Mouse (Mus musculus) forebrain, embryonic 13.5 days (tissue): Measurements from ENCODE around the gene Maco1. TPM values are rescaled to one million over a fixed set of nuclear protein-coding genes. Genes with fewer than 3 reads are reported as not detected.

ENCODE experiments used
- ATAC-seq: fragments of 200-750 bp; cut with Nextera tagmentation; 2 replicates; pipeline ENCODE4 v1.8.0; 2017
- H3K27ac ChIP-seq: fragments of 300-500 bp; sonication (generic); 2 replicates; pipeline ENCODE4 v1.5.1; 2015; ENCODE audit warnings: inconsistent platforms, mild to moderate bottlenecking, moderate library complexity
- H3K27me3 ChIP-seq: fragments of 300-500 bp; sonication (generic); 2 replicates; pipeline ENCODE4 v1.6.1; 2015; ENCODE audit warnings: mild to moderate bottlenecking, inconsistent platforms
- H3K36me3 ChIP-seq: fragments of 300-500 bp; sonication (generic); 2 replicates; pipeline ENCODE4 v1.6.1; 2015; ENCODE audit warnings: mild to moderate bottlenecking, inconsistent platforms; ENCODE audit not compliant: poor library complexity, severe bottlenecking
- H3K4me1 ChIP-seq: fragments of 300-500 bp; sonication (generic); 2 replicates; pipeline ENCODE4 v1.6.1; 2015; ENCODE audit warnings: inconsistent platforms
- H3K4me2 ChIP-seq: fragments of 300-500 bp; sonication (generic); 2 replicates; pipeline ENCODE4 v1.6.1; 2015; ENCODE audit warnings: inconsistent platforms, mild to moderate bottlenecking, moderate library complexity
- H3K4me3 ChIP-seq: fragments of 300-500 bp; sonication (generic); 2 replicates; pipeline ENCODE4 v1.5.1; 2015; ENCODE audit warnings: mild to moderate bottlenecking, inconsistent platforms
- H3K9ac ChIP-seq: fragments of 300-500 bp; sonication (generic); 2 replicates; pipeline ENCODE4 v1.6.1; 2015; ENCODE audit warnings: mild to moderate bottlenecking, inconsistent platforms
- H3K9me3 ChIP-seq: fragments of 300-500 bp; sonication (generic); replicated peaks from 2 replicates; pipeline ENCODE4 v1.6.1; 2016; ENCODE audit warnings: inconsistent platforms
- WGBS: fragments of 180-500 bp; shearing (Covaris S2); methylation state at CpG from one replicate; pipeline ENCODE4 v1.1.7; 2015; 5-methylcytosine and 5-hydroxymethylcytosine counted together
- polyA plus RNA-seq: library from polyadenylated mRNA; unstranded; fragments of >200 nt; fragmentation: Nextera tagmentation; extraction: Ambion mirVana; gene quantifications from 2 replicates; pipeline ENCODE4 v1.2.1, GENCODE M21; 2015

The Maco1 gene
- polyA plus RNA-seq: 91.3 and 91.8 TPM in 2 replicates

DNA sequence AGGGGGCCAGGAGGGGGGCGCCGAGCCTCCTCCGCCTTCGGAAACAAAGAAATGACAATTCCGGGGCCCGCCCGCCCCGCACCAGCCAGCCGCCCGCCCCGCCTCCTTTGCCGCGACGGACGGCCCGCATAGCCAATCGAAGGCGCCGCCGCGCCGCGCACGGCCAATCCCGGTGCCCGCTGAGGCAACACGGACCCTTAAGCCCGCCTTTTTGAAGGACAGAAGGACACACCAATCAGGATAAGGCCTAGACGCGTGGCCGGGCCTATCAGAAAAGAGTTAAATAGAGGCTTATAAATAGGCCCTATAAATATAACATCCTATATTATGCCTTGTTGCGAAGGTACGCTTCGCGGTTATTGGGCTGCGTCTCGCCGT lies at the start of gene Maco1:
TSS of gene Maco1 (minus strand) at position 87 of the 378 bp plus-strand sequence.
- ATAC-seq: peak; percentile 97
- H3K9ac ChIP-seq: peak within 1 kb of the TSS; percentile 98
- H3K4me2 ChIP-seq: peak within 1 kb of the TSS; percentile 76
- no peaks in the 10 kb centered on the region for H3K36me3 ChIP-seq
- peak within 1 kb of the TSS; percentile 99 for H3K4me3 ChIP-seq
- under 1% methylated on average over 35 of the region's 38 CpGs for WGBS
- H3K9me3 ChIP-seq: no peaks in the 10 kb centered on the region
- H3K27ac ChIP-seq: peak within 1 kb of the TSS; percentile 99
- H3K4me1 ChIP-seq: peaks cover 26% of the 10 kb centered on the region
- peaks cover 19% of the 10 kb centered on the region for H3K27me3 ChIP-seq

DNA sequence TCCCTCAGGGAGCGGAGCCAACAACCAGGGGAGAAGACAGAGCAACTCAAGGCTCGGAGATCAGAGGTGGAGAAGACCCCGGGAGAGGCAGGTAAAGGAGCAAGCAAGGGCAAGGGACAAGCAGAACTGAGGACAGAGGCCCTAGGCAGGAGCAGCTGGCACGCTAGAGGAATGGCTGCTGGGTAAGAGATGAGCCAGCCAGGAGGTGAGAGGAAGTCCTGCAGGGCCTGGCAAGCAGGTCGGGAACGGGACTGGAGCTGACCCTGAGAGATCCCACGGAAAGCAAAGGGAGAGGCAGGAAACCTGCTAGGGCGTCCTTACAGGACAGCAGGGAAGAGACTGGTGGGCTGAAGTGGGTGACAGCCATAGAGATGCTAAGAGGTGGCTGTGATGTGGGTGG lies 48.0 kb upstream of the Maco1 start:
- no peak overlapping the region for H3K4me3 ChIP-seq
- H3K27me3 ChIP-seq: no peaks in the 10 kb centered on the region
- no peak for ATAC-seq
- H3K27ac ChIP-seq: no peak overlapping the region
- 97% methylated on average over 8 of the region's 8 CpGs for WGBS
- no peaks in the 10 kb centered on the region for H3K4me1 ChIP-seq
- H3K36me3 ChIP-seq: peaks cover 99% of the 10 kb centered on the region
- H3K9me3 ChIP-seq: no peaks in the 10 kb centered on the region
- H3K9ac ChIP-seq: no peak overlapping the region
- no peak overlapping the region for H3K4me2 ChIP-seq

DNA sequence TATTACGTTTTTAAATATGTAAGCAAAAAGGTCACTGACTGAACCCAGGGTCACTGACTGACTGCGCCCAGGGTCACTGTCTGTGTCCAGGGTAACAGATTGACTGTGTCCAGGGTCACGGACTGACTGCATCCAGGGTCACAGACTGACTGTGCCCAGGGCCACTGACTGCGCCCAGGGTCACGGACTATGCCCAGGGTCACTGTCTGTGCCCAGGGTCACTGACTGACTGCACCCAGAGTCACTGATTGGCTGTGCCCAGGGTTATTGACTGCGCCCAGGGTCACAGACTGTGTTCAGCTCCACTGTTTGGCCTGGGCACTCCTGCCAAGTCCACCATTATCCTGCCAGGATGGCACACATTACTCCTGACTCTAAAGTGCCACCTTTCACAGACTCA lies 44.1 kb upstream of the Maco1 start:
- Histone ChIP-seq H3K27ac (no peak overlapping the region), H3K4me3 (no peak overlapping the region), H3K36me3 (peaks cover 73% of the 10 kb centered on the region), H3K9me3 (no peaks in the 10 kb centered on the region), H3K4me2 (no peak overlapping the region), H3K4me1 (no peaks in the 10 kb centered on the region), H3K9ac (no peak overlapping the region), H3K27me3 (no peaks in the 10 kb centered on the region)
- ATAC-seq: no peak
- 91% methylated on average over 6 of the region's 6 CpGs for WGBS

DNA sequence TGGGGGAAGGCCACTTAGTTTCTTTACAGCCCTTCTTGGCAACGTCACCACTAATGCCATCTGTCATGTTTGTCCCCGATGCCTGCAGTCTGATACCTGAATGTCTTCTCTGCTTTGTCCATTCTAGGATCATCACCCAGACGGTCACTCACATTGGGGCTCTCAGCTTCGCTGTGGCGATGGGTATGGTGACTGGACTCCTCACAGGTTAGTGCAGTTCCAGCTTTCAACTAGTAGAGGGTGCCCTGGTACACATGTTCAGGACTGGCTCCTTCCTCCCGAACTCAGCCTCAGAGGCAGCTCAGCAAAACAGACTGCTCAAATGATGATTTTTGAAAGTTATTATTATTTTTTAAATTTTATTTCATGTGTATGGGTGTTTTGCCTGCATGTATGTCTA lies 39.0 kb upstream of the Maco1 start:
- no peak overlapping the region for H3K9ac ChIP-seq
- peaks cover 22% of the 10 kb centered on the region for H3K36me3 ChIP-seq
- no peaks in the 10 kb centered on the region for H3K27me3 ChIP-seq
- ATAC-seq: no peak
- no peak overlapping the region for H3K27ac ChIP-seq
- no peak overlapping the region for H3K4me2 ChIP-seq
- no peaks in the 10 kb centered on the region for H3K4me1 ChIP-seq
- 81% methylated on average over 6 of the region's 6 CpGs for WGBS
- no peak overlapping the region for H3K4me3 ChIP-seq
- H3K9me3 ChIP-seq: no peaks in the 10 kb centered on the region

DNA sequence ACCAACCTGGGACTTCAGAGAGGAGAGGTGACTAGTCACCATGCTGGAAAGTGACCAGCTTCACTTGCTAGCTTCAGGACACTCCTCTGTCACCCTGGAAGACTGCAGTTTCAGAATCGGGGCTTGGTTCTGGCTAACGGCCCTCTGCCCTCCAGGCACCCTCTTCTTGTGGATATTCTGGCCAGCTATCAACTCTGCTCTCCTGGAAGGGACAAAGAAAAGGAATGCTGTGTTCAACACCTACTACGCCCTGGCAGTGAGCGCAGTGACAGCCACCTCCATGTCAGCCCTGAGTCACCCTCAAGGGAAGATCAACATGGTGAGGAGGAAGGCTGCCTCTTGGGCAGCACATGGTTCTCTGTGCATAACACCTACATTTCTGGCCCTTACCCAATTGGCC lies 31.2 kb upstream of the Maco1 start:
- no peak for ATAC-seq
- H3K27ac ChIP-seq: no peak overlapping the region
- H3K4me2 ChIP-seq: no peak overlapping the region
- no peaks in the 10 kb centered on the region for H3K9me3 ChIP-seq
- WGBS: 95% methylated on average over 4 of the region's 4 CpGs
- no peaks in the 10 kb centered on the region for H3K27me3 ChIP-seq
- no peaks in the 10 kb centered on the region for H3K36me3 ChIP-seq
- no peak overlapping the region for H3K9ac ChIP-seq
- no peak overlapping the region for H3K4me3 ChIP-seq
- peaks cover 7% of the 10 kb centered on the region for H3K4me1 ChIP-seq

DNA sequence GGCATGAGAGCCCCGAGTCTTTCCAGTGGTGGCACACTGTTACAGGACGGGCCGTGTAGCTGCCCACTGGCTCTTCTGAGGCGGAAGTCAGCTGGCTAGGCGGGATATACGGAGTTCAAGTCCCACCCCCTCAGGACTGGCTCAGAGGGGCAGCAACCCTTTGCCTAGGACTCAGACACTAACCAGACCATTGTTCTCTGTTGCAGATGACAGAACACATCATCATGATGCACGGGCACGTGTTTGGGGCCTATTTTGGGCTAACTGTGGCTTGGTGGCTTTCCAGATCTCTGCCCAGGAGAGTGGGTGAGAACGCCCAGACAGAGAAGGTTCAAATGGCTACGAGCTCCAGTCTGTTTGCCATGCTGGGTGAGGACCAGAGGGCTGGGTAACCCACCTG lies 30.7 kb upstream of the Maco1 start:
- no peak overlapping the region for H3K4me3 ChIP-seq
- WGBS: 90% methylated on average over 10 of the region's 10 CpGs
- H3K9ac ChIP-seq: no peak overlapping the region
- no peak for ATAC-seq
- no peaks in the 10 kb centered on the region for H3K36me3 ChIP-seq
- H3K4me2 ChIP-seq: no peak overlapping the region
- H3K4me1 ChIP-seq: peaks cover 8% of the 10 kb centered on the region
- no peaks in the 10 kb centered on the region for H3K9me3 ChIP-seq
- no peak overlapping the region for H3K27ac ChIP-seq
- no peaks in the 10 kb centered on the region for H3K27me3 ChIP-seq

DNA sequence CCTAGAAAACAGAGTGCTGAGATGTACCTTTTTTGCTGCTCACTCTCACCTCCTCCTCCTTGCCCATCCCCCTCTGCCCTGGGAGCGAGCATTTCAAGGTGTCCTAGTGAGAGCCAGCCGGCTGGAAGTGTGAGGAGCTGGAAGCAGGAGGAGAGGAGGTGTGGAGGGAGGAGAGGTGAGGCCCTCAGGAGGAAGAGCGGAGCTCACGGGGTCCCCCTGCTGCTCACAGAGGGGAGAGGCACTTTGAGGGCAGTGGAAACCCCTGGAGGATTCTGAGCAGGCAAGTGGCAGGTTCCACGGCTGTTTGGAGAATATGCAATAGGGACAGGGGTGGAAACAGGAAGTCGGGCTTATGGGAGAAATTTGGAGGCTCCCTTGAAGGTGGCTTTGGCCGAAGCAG lies 30.1 kb upstream of the Maco1 start:
- Histone ChIP-seq H3K4me3 (no peak overlapping the region), H3K36me3 (no peaks in the 10 kb centered on the region), H3K27me3 (no peaks in the 10 kb centered on the region), H3K9me3 (no peaks in the 10 kb centered on the region), H3K27ac (no peak overlapping the region), H3K4me1 (peaks cover 8% of the 10 kb centered on the region), H3K4me2 (no peak overlapping the region), H3K9ac (no peak overlapping the region)
- WGBS: 35% methylated on average over 7 of the region's 7 CpGs
- no peak for ATAC-seq

DNA sequence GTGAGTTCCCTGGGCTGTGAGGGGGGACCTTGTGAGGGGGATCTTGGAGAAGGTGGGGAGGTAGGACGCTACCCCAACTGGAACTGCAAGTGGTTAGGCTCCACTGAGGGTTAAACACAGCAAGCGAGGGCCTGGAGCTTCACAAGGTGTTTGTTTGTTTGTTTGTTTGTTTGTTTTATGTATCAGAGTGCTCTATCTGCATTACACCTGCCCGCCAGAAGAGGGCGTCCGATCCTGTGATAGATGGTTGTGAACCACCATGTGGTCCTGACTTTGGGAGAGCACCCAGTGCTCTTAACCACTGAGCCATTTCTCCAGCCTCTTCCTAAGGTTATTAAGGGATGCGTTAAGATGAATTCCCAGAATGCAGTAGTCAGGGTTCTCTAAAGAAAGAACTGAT lies 26.9 kb upstream of the Maco1 start:
- WGBS: 30% methylated on average over 6 of the region's 6 CpGs
- H3K9ac ChIP-seq: no peak overlapping the region
- H3K9me3 ChIP-seq: no peaks in the 10 kb centered on the region
- ATAC-seq: no peak
- H3K4me2 ChIP-seq: peak overlapping the region; percentile 63
- no peaks in the 10 kb centered on the region for H3K27me3 ChIP-seq
- H3K36me3 ChIP-seq: no peaks in the 10 kb centered on the region
- no peak overlapping the region for H3K27ac ChIP-seq
- peaks cover 8% of the 10 kb centered on the region for H3K4me1 ChIP-seq
- no peak overlapping the region for H3K4me3 ChIP-seq

DNA sequence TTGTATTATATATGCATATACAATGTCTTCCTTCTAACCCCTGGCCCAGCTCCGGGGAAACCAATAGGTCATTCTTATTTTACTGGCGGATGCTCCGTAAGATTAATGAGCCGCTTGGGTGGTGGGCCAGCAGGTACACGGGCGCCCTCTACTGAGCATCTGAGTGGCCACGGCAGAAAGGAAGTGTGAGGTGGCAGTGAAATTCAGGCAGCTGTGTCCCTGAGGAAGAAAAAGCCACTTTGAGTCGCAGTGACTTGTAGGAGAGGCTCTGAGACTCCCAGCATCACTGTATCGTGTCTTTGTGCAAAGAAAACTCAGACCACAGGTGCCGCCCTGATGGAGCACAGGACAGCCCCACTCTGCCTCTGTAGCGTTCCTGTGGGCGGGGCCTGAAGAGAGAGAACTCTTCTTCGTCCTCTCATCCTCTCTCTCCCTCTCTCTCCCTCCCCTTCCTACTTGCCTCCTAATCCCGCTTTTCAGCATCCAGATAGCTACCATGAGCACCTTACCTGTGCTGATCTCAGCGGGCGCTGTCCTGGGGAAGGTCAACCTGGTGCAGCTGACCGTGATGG lies 26.4 kb upstream of the Maco1 start:
- Histone ChIP-seq H3K27me3 (no peaks in the 10 kb centered on the region), H3K9me3 (no peaks in the 10 kb centered on the region), H3K4me1 (peaks cover 8% of the 10 kb centered on the region), H3K4me3 (peak overlapping the region; percentile 35), H3K36me3 (no peaks in the 10 kb centered on the region), H3K27ac (no peak overlapping the region), H3K9ac (peak overlapping the region; percentile 55), H3K4me2 (peak overlapping the region; percentile 63)
- no peak for ATAC-seq
- WGBS: 2% methylated on average over 17 of the region's 17 CpGs

DNA sequence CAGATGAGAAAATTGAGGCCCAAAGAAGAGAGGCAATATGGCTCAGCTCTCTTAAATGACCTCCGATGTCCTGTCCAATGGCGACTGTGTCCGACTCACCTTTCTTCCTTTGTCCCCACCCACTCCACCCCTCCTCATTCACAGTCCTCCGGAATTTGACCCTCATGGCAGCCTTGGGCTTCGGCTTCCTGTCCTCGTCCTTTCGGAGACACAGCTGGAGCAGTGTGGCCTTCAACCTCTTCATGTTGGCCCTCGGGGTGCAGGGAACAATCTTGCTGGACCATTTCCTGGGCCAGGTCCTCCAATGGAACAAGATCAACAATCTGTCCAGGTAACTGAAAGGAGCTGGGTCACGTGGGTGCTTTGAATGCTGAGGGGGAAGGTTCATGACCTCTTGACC lies 23.0 kb upstream of the Maco1 start:
- H3K27me3 ChIP-seq: peaks cover 7% of the 10 kb centered on the region; the same call in 1 of the 2 replicates
- no peak overlapping the region for H3K27ac ChIP-seq
- H3K4me3 ChIP-seq: no peak overlapping the region
- ATAC-seq: no peak
- H3K9me3 ChIP-seq: no peaks in the 10 kb centered on the region
- no peak overlapping the region for H3K9ac ChIP-seq
- WGBS: 87% methylated on average over 9 of the region's 9 CpGs
- H3K36me3 ChIP-seq: no peaks in the 10 kb centered on the region
- peaks cover 8% of the 10 kb centered on the region for H3K4me1 ChIP-seq
- no peak overlapping the region for H3K4me2 ChIP-seq

DNA sequence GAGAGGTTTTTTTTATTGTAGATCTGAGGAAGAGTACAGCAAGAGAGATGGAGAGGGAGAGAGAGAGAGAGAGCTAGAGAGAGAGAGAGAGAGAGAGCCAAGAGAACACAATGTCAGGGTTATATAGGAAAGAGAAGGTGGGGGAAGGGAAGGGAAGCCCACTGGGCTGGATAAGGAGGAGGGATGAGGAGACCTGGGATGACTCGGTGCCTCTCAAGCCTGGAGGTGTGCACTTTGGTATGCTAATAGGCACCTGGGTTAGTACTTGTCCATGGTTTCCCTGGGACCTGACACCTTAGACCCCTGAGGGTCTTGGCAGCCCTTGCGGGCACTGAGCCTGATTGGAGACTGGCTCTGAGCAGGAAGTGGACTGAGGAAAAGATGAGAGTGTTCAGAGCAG lies 18.8 kb upstream of the Maco1 start:
- ATAC-seq: no peak
- Histone ChIP-seq H3K4me2 (no peak overlapping the region), H3K9ac (no peak overlapping the region), H3K4me1 (no peaks in the 10 kb centered on the region), H3K36me3 (no peaks in the 10 kb centered on the region), H3K9me3 (no peaks in the 10 kb centered on the region), H3K27ac (no peak overlapping the region), H3K4me3 (no peak overlapping the region), H3K27me3 (peaks cover 41% of the 10 kb centered on the region)
- WGBS: 61% methylated on average over 2 of the region's 2 CpGs

DNA sequence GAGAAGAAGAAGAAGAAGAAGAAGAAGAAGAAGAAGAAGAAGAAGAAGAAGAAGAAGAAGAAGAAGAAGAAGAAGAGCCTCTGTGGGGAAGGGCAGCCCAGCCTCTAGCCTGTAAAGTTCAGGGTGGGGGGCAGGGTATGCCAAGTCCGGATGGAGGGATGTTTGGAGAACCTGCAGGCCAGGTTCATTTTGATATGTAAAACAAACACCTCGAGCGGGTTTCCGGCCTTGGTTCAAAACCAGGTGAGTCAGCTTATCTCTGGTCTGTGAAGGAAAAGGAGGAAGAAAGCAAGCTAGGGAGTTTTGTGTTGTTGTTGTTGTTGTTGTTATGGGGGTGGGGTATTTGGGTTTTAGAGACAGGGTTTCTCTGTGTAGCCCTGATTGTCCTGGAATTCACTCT lies 18.3 kb upstream of the Maco1 start:
- H3K36me3 ChIP-seq: no peaks in the 10 kb centered on the region
- no peak overlapping the region for H3K9ac ChIP-seq
- H3K4me2 ChIP-seq: no peak overlapping the region
- no peaks in the 10 kb centered on the region for H3K9me3 ChIP-seq
- no peak for ATAC-seq
- H3K4me1 ChIP-seq: no peaks in the 10 kb centered on the region
- no peak overlapping the region for H3K27ac ChIP-seq
- 51% methylated on average over 4 of the region's 4 CpGs for WGBS
- H3K4me3 ChIP-seq: no peak overlapping the region
- peaks cover 41% of the 10 kb centered on the region for H3K27me3 ChIP-seq

DNA sequence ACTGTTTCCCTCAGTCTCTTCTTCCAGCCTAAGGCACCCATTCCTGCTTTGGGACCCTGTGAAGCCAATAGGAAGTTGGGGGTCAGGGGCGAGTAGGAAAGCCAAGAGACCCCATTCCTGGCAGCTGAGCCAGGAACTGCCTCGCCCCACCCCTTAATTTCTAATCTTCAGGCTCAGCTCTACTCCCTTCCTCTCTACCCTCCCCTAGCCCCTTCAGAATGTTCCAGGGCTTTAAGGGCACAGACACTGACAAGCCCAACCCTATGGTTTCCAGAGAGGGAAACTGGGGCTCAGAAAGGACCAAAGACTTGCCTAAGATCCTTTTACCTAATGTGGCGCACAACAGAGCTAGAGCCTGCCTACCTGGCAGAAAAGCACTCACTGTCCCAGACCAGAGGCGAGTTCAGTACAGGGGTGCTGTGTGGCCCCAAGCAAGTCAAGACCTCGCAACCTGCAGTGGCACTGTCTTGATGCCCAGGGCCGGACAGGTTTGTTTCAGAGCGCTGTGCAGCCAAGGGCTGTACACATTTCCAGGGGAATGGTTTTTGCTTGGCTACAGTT lies 16.8 kb upstream of the Maco1 start:
- H3K27me3 ChIP-seq: peaks cover 41% of the 10 kb centered on the region
- H3K27ac ChIP-seq: no peak overlapping the region
- no peak for ATAC-seq
- no peak overlapping the region for H3K4me3 ChIP-seq
- 41% methylated on average over 7 of the region's 7 CpGs for WGBS
- H3K9ac ChIP-seq: no peak overlapping the region
- H3K36me3 ChIP-seq: no peaks in the 10 kb centered on the region
- H3K4me2 ChIP-seq: no peak overlapping the region
- no peaks in the 10 kb centered on the region for H3K4me1 ChIP-seq
- H3K9me3 ChIP-seq: no peaks in the 10 kb centered on the region
